Mouse (Mus musculus) left cerebral cortex, postnatal 25 days (tissue): Measurements from ENCODE around the gene Bpifb9a. TPM values are rescaled to one million over a fixed set of nuclear protein-coding genes. Genes with fewer than 3 reads are reported as not detected.
"Not testable (repeated sequence)": the region's sequence is repeated elsewhere in the genome, so short reads cannot be mapped to it uniquely, and the experiment has no call there.

Experiments used
- DNase-seq, 2 experiments: peaks; one replicate each; pipeline ENCODE4 v3.0.0; 2022; ENCODE audit warnings: low spot score in 2 of 2, mixed read lengths in 1 of 2
- intact Hi-C: fragments of 180-260 bp; cut with DNase I; formaldehyde crosslinking; loops from one replicate; pipeline ENCODE4 v1.15.1; 2025
- total RNA-seq, 2 experiments: library from RNA; stranded (reverse); gene quantifications; 2 replicates each; pipeline ENCODE4 v1.2.3; 2021

The Bpifb9a gene
- total RNA-seq, result not detected

- intact Hi-C loops, DNase-seq: not testable (repeated sequence)
Observed at GRCm38 (mm10) chr2:154257554-154257953, at the start of gene Bpifb9a. Bpifb9a (plus strand) TSS chr2:154257854.

- DNase-seq, result peak; percentile 33 to 49
- intact Hi-C loops, result no loop called here
Observed at GRCm38 (mm10) chr2:154209112-154209511, 48.5 kb upstream of the Bpifb9a start.

- intact Hi-C loops, result loop anchor here (1.0 kb wide), 1 partner anchor 168 kb away; no protein-coding TSS in a partner anchor
- DNase-seq, result no peak
Observed at GRCm38 (mm10) chr2:154211121-154211520, 46.5 kb upstream of the Bpifb9a start.

DNA sequence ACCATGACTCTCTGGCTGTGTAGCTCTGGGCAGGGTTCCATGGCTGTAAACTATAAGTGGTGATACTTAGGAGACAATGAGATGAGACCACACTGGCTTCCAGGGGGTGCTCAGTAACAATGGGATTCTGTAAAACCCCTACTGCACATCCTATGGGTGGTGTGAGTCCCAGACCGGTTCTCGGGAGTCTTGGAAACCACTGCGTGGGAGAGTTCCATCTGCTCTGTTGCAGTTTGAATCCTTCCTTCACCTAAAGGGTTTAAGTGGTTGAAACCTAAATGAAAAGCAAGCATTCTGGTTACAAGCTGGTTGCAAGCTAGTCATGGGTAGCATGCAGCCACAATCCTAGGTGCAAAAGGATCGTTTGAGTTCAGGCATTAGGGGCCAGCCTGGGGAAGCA is 45.8 kb upstream of the Bpifb9a start:
- intact Hi-C loops, result loop anchor here (1.0 kb wide), 1 partner anchor 167 kb away; no protein-coding TSS in a partner anchor
- DNase-seq, result peak; percentile 71 to 93

- intact Hi-C loops, result loop anchor here (2.0 kb wide), 1 partner anchor 76 kb away; no protein-coding TSS in a partner anchor
Observed at GRCm38 (mm10) chr2:154215191-154215590, 42.5 kb upstream of the Bpifb9a start.

DNA sequence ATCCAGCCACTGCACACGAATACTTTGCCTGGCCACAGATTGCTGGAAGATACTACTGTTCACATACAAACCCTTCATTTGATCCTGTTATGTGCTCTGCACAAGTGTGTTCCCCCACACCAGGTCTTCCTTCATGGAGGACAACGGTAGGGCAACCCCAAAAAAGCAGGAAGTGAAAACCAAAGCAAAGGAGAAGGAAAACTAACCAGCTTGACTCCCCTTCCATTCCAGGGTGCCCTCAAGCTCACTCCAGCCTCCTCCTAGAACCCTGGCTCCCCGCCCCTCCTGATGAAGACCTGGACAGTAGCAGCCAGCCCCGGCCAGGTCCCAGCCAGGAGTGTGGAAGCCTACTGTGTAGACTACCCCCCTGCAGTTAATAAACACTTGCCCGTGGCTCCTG is 37.7 kb upstream of the Bpifb9a start:
- no peak for DNase-seq
- intact Hi-C loops, result no loop called here

More at GRCm38 (mm10) chr2:154215191-154215590, 42.5 kb upstream of the Bpifb9a start:
- peak; percentile 55 to 66 for DNase-seq

DNA sequence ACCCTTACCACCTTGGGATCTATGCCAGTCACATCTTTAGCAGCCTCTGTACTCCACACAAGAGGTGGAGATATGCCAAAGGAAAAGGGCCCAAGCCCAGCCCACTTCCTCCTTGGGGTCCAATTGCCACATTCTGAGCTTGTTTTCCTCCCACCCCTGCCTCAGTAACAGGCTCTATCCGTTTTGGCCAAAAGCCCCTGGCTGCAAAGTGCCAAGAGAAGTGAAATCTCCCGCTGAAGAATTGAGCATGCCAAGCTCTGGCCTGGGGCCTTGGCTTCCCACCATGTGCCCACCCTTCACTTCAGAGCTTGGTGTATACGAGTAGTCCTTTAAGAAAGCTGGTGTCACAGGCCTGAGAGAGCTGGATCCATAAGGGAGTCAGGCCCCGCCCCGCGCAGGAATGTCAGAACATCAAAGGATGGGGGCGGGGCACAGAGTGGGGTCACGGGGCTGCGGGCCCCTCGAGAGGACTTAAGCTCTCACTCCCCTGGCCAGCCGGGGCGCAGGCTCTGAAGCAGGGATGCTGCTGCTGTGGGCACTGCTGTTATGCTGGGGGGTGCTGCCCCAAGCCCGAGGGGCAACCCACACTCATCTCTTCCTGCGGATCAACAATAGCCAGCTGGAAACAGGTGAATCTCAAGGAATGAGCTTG is 34.3 kb upstream of the Bpifb9a start, which contains the start of gene Bpifb5:
Gene Bpifb5, plus strand, starts transcription at position 478 of the 652 bp plus-strand sequence.
- no peak for DNase-seq
- intact Hi-C loops, result no loop called here

DNA sequence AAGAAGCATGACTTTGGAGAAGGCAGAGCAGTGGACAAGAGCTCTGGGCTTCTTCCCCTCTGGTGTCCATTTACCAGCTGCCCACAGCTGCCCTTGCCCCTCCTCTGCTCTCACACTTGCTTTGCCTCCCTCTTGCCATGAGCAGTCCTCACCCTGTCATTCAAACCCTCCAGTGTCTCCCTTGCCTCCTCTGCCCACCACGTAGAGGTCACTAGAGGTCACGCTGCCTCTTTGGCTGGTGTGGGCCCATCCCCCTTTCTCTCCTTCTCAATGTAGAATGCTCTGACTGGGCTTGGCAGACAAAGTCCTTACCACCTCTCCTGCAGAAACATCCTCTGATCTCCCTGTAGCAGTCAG is 33.8 kb upstream of the Bpifb9a start:
- intact Hi-C loops, result no loop called here
- no peak for DNase-seq

DNA sequence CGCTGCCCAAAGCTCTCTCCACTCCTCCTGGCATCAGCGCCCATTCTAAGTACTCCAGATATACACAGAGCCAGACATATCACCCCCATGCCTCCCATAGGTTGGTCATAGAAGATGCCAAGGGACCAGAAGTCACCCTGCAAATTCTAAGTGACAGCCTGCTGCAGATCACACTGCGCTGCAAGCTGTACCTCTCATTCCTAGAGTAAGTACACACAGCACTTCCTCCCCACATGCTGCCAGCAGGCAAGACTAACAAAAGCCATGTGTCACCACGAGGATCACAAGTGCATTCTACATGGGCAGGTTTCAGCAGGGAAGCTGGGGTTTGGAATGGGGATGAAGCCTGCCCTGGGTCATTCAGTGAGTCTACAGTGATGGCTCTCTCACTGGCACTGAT is 30.7 kb upstream of the Bpifb9a start:
- DNase-seq, result no peak
- intact Hi-C loops, result no loop called here

- intact Hi-C loops, result no loop called here
- no peak for DNase-seq
Observed at GRCm38 (mm10) chr2:154227830-154228229, 29.8 kb upstream of the Bpifb9a start.

GRCm38 (mm10) chr2:154233426-154233825 is 24.2 kb upstream of the Bpifb9a start:
- intact Hi-C loops, result no loop called here
- DNase-seq, result peak; percentile 20 to 48

- intact Hi-C loops, result no loop called here
- DNase-seq, result no peak
Observed at GRCm38 (mm10) chr2:154240771-154241170, 16.9 kb upstream of the Bpifb9a start.

GRCm38 (mm10) chr2:154242726-154243125 is 14.9 kb upstream of the Bpifb9a start:
- intact Hi-C loops, DNase-seq: not testable (repeated sequence)

- intact Hi-C loops, result no loop called here
- peak; percentile 69 to 89 for DNase-seq
Observed at GRCm38 (mm10) chr2:154243356-154244036, 14.2 kb upstream of the Bpifb9a start.

GRCm38 (mm10) chr2:154245322-154245721 is 12.3 kb upstream of the Bpifb9a start:
- intact Hi-C loops, result no loop called here
- DNase-seq, result no peak

DNA sequence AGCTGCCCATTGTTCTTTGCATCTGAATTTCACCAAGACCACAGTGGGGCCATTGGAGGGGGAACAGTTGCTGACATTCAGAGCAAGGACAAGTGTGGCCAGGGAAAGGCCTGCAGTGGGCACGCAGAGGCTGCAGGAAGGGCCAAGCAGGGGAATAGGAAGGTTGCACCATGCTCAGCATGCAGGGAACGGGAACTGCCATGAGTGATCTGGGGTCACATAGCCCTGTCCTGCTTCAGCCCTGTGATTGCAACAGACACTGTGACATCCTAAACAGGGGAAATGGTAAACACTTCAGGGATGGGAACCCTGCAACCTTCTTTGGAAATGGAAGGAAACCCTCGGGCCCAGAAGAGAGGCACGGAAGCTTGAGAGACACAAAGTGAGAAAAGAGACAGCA is 2.4 kb upstream of the Bpifb9a start:
- DNase-seq, intact Hi-C loops: not testable (repeated sequence)

GRCm38 (mm10) chr2:154255770-154256169 is 1.9 kb upstream of the Bpifb9a start:
- intact Hi-C loops, result no loop called here
- no peak for DNase-seq

GRCm38 (mm10) chr2:154264397-154264796 is 6.7 kb downstream of the Bpifb9a start:
- intact Hi-C loops, DNase-seq: not testable (repeated sequence)

DNA sequence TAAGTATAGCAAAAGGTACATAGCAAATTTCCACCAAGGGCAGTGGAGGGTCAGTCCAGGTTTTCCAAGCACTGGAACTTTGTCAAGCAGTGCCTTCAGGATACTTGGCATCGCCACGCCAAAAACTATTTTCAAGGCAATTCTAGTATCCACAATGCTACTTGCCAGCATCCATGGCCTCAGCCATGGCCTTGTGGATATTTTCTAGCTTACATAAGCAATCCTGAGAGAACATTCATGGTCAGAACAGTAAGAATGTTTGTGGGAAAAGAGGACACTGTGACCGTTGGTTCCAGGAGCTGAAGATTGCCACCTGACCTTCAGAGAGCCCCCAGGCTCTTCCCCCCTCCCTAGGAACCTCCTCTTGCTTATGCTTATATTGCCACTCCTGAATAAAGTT is 34.2 kb downstream of the Bpifb9a start:
- intact Hi-C loops, result loop anchor here (2.0 kb wide), 1 partner anchor 77 kb away; no protein-coding TSS in a partner anchor
- DNase-seq, result not testable (repeated sequence)

DNA sequence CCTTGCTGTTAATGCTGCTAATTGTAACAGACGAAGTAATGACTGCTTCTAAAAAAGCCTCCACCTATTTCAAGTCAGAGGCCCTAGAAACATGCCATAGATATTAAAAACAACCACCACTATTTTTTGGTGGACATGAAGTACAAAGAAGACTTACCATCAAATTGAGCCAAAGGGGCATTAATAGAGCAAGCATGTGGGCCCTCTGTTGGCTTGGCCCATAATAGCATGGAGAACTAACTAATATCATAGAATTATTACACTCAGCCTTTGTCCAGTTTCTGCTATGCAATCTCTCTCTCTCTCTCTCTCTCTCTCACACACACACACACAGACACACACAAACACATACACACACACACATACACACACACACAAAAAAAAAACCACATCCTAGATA is 35.2 kb downstream of the Bpifb9a start:
- intact Hi-C loops, result no loop called here
- DNase-seq, result no peak

GRCm38 (mm10) chr2:154294746-154295145 is 37.1 kb downstream of the Bpifb9a start:
- DNase-seq, result peak; percentile 25 to 42
- intact Hi-C loops, result not testable (repeated sequence)
